Mouse (Mus musculus) ZHBTc4 (cell line): ENCODE data around the gene Tssc4.
A peak's percentile ranks its signal among the peaks of the same experiment; 100 is the strongest.

Experiments
- DNase-seq: peaks from one replicate; pipeline ENCODE4 v3.0.0-alpha.2; 2011; ENCODE audit warnings: low read depth, low spot score

The Tssc4 gene

DNA sequence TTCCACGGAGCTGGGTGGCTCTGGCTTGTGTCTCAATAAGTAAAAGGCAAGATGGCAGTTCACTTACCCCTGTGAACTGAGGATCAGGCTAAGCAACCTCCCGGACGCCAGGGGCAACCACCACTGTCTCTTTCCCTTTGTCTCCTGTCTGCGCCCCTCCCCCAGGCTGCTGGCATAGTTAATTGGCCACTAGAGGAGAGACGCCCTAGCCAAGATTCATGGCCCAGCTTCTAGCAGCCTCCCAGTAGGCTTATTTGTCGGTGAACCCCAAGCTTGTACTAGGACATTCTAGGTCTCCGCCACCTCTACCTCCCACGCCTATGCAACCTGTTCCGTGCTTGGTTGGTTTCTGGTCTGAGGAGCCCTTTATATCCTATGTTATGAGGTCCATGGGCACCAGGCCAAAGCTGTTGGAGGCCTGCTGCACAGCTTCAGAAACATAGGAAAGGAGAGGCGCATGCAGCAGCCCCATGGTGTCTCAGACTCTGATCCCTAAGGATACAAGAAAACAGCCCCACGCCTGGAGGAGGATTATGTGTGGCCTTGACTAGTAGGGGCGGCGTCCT lies 650 bp upstream of the Tssc4 start:
- peak; percentile 80 for DNase-seq

DNA sequence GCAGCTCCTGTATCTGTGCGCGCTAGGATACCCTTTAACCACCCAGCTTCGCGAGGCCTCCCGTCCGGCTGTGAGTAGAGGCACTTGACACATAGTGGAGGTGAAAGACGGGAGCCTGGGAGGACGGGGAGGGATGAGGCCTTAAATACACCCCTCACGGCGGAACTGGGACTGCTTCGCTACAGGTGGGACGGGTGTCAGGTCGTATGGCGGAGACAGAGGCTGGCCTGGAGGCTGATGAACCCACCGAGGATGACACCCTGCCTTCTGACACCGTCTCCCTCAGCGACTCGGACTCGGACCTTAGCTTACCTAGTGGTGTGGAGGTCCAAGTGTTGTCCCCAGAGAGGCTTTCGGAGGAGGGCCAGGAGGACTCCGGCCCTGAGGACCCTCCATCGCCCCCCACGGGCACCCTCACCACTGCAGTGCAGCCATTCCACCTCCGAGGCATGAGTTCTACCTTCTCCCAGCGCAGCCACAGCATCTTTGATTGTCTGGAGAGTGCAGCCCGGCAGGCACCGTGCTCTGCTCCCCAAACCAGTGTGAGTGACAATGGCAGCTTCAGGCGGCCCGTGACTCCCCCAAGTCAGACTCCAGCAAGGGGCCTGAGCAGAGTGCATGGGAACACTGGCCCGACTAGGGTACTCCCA lies 827 bp downstream of the Tssc4 start:
- no peak for DNase-seq

DNA sequence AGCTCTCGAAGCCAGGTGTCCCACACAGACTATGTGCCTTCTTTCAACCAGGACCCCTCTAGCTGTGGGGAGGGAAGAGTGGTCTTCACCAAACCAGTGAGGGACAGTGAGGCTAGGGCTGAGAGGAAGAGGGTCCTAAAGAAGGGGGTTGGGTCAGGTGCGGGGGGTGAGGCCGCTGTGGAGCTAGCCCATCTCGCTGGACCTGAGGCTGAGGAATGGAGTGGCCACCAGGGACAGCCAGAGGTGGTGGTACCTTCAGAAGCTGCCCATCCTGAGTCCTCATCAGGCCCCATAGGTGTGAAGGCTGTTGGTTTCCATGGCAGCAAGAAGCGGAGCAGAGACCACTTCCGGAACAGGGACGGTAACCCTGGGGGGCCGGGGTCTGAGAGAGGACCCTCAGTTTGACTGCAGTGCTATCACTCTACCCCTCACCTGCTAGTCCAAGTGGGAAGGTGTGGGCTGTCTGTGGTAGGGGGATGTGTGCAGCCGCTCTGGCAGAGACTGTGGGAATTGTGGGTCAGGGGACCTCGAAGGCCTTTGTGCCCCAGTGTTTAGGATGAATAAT lies 1.5 kb downstream of the Tssc4 start:
- DNase-seq = no peak

DNA sequence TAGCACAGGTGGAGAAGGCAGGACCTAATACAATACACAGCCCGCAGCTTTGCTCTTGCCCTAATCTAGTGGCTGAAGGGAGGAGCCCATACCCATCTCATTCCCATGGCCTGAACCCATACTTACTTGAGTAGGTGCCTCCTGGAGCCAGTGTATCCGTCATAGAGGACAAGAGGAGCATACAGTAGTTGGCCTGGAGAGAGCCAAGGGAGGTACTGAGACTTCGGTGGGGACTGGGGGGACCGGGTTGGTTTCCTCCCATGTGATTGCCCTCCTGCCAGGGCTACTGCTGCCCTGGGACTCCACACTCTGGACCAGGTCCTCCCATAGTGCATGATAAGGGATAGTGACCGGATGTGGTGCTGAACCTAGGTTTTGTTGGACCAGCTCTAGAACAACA lies 3.6 kb downstream of the Tssc4 start:
- DNase-seq = no peak

DNA sequence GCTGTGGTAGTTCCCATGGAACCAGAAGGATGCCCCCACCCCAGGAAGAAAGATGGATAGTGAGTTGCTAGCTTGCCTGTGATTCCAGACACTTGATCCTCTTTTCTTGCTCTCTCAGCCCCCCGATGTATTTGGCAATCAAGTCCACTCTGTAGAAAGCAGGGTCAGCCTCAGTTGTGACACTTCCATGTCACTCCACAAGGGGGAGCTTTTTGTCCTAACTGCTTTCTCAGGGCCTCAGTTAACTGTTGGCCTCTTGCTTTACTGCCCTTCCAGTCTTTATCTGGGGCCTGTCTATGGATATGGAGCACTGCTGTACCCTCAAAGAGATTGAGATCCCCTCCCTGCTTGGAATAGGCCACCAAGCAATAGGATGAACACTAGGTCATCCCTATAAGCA lies 4.0 kb downstream of the Tssc4 start:
- peak; percentile 73 for DNase-seq

DNA sequence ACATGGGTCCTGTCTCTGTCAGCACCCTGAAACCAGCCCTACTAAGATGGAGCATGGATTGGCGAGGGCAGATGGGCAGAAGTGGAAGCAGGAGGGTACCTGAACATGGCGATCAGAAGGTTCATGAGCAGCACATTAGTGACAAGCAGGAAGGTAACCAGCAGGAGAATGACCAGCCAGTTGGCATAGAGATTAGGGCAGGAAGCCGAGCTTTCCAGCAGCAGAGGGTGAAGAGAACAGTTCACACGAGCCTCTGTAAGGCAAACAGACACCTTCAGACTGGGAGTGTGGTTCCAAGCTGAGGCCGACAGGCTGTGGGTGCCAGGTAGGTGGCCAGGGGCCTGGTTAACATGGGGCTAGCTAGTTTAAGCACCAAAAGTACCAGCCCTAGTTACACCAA lies 6.3 kb downstream of the Tssc4 start:
- DNase-seq = no peak

DNA sequence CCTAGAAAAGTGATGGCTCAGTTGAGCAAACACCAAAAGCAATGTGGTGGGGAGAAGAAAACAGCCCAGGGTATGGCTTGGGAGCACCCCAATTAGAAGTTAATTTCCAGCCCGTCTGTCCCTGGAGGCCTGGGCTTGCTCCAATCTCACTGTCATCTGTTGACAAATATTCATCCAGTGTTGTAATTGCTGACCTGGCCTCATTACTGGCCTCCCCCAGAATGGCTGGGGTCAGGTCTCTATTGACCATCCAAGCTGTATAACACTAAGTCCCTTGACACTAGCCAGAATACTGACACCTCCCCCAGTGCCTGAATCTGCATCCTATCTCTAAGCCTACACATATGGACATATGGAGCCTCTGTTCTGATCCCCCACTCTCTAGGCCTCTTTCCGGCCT lies 8.3 kb downstream of the Tssc4 start:
- no peak for DNase-seq

DNA sequence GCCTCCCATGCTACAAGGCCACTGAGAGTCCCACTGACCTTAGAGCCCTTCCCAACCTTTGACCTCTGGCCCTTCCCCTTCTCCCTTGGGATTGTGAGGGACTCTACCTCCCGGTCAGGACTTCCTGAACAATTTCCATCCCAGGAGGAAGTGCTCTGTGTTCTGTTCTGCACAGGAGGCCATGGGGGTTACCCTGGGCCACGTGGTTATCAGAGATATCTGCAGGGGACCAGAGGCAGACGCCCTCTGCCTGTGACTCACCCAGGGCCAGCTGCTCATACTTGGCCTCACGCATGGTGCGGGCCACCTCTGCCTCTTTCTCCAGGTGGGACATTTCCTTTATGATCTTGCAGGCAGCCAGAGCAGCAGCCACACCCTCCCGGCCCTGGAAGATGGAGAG lies 13.0 kb downstream of the Tssc4 start:
- no peak for DNase-seq

DNA sequence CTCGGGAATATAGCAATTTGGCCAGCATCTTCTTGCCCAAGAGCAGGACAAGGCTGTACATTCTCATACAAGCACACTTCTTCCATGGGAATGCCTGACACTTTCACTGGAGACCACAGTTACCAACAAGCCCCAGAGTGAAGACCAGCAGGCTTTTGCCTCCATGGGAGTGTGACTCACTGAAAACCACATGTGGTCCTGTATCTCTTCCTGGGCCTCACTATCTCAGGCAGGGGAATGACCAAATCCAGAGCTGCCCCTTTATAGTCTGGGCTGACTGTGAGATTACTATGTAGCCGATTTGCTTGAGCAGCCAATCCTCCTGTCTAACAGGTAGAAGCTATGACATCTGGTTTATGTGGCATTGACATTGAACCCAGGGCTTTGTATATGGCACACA lies 14.7 kb downstream of the Tssc4 start:
- DNase-seq = no peak

DNA sequence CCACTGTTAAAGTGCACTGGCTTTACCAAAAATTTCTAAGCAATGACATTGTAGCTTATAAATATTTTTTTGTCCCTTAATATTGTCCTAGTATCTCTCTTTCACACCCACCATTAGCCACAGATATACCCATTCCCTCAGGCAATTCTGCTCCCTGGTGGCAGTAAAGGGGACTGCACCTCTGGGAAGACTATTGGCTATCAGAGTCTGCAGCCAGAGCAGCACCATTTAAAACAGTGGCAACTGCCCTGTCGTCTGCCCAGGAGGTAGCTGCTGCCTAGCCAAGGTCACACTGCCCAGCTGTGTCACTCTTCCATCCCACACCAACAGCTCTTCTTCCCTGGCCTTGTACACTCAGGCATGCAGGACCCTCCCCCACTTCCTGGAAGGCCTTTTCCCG lies 17.3 kb downstream of the Tssc4 start:
- DNase-seq = peak; percentile 72

DNA sequence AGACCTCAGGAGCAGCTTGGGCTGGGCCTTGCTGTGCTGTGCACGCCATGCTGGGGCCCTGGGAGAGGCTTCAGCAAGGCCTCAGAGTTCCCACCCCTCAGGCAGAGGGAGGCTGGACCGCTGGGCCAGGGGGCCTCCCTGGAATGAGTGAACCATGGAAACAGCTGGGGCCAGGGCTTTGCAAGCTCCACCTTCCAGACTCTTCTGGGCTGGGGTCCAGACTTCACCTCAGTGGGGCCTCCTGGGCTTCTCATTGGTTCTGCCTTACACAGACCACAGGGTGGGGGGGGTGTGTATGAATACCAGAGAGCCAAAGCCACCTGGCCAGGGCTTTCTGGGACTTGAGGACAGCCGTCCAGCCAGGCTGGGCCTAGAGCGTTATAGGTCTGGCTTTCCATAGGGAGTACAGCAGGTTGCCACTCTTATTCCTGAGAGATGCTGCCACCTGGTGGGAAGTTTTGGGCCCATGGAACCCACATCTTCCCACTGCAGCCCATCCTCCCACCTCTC lies 18.1 kb downstream of the Tssc4 start:
- peak; percentile 76 for DNase-seq

DNA sequence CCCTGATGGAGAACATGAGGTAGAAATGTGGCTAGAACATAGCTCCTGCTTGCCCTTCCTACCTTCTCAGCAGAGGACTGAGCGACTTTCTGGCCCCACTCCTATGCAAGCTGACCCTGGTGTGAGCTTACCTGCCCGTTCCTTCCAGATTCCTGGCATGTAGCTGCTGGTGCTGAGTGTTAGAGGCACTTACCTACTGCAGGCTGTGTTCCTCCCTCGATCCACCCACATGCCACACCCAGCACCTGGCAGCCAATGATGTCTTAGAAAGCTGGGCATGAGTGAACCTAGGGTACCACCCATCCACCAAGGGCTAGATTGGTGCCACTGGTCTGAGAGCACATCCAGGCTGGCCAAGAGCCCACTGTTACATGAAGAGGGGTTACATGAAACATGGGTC lies 24.8 kb downstream of the Tssc4 start:
- no peak for DNase-seq

DNA sequence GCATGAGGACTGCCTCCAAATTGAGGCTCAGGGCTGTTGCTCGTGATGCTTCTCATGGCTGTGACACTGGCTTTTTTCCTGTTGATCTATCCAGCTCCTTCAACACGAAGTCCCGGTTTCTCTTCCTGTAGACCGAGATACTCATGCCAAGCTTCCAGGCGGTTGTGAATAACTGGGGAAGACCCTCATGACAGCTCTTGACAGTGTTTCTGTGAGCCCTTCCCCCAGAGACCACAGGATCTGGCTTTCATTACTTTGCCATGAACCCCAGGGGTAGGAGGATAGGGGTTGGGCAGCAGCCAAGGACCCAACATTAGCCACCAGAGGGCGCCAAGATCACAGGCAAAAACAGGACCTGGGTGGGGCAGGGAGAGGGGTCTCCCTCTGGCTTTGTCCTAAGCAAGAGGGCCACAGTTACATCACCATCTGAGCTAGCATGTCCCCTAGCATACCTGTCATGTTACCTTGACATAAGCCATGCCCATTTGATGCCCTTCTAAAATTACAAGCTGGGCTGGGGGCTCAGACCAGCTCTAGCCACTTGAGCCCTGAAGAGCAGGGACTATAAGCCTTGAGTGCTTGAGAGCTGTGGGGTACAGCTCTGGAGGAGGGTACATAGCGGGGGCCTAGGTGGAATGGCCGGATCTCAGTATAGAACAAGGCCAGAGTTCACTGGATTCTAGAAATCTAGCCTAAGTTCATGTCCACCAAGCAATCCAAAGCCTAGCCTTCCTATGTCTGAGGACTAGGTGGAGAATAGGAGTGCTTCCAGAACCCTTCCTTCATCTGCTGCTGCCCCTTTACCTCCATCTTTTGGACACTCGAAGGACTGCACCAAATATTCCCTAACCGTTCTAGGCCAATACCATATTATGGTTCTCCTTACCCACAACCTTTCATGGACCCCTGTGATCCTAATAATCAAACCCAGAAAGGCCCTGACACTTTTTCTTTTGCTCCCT lies 25.8 kb downstream of the Tssc4 start, which contains the start of gene Trpm5:
Gene Trpm5, minus strand, starts transcription at position 51 of the 962 bp plus-strand sequence.
- peak; percentile 63 for DNase-seq

DNA sequence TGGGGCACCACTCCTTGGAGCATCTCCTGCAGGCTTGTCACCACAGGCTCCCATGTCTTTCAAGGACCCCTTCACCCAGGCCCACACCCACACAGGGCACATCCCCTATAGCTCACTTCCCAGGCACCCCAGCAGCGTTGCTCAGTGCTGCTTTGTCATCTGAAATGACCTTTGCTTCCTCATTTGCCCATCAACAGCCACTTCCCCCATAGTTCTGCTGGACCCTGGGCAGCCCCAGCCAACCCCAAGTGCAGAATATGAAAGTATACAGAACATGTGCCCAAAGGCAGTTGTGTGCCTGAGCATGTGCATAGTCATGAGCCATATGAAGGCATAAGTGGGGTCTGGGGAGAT lies 26.5 kb downstream of the Tssc4 start:
- DNase-seq = no peak

DNA sequence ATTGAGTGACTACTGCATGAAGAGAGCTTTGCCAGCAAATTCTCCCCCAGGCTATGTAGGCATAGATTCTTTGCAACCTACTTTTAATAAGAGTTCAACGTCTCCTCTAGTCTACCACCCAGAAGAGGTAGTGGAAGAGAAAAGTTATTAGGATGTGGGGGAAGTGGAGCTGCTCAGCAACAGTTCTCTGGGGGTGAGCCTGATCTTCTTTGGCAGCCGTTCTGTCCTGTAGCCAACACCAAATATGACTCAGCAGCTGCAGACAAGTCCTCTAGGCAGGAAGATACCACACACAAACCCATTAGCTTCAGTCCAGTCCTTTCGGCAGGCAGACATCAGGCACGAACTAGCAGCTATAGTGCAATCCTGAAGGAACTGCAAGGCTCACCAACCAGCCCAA lies 31.7 kb downstream of the Tssc4 start:
- DNase-seq = no peak

DNA sequence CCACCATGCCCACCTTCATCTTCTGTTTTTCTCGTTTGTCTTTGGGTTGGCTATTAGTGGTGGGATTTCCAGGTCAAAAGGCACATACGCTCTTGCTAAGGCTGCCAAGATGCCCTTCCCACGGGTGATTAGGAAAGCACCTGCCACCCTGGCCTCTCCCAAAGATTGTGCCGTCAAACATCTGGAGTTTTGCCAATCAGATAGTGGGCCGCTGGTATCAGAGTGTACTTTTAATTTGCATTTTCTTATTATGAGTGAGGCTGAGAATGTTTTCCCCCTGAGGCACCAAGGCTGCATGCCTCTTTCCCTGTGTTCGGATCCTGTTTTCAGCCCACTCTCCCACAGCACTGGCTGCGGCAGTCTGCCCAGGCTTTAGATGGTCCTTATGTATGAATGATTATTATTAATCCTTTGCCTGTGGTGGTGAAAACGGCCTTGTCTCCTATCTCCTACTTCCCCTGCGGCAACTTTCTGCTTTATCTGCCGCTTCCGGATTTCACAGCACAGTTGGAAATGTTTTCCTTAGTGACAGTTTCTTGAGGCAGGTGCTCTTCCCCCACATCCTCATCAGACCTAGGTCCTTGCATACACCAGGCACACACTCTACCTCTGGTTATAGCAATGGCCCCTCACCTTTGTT lies 36.3 kb downstream of the Tssc4 start:
- no peak for DNase-seq

DNA sequence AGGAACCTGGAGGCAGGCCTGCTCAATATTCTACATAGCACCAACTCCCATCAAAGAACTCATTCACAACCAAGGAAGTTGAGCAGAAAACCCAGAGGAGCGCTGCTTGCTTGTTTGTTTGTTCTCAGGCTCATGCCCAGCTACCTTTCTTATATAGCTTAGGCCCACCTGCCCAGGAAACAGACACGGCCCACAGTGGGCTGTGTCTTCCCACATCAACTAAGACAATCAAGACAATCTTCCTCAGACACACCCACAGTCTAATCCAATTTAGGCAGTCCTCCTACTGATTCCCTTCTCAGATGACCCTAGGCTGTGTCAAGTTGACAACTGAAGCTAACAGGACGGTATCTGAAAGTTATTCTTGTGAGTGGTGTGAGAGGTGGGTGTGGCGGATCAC lies 37.0 kb downstream of the Tssc4 start, which contains the start of gene Kcnq1:
Gene Kcnq1, plus strand, starts transcription at position 301 of the 400 bp plus-strand sequence.
- DNase-seq = no peak

DNA sequence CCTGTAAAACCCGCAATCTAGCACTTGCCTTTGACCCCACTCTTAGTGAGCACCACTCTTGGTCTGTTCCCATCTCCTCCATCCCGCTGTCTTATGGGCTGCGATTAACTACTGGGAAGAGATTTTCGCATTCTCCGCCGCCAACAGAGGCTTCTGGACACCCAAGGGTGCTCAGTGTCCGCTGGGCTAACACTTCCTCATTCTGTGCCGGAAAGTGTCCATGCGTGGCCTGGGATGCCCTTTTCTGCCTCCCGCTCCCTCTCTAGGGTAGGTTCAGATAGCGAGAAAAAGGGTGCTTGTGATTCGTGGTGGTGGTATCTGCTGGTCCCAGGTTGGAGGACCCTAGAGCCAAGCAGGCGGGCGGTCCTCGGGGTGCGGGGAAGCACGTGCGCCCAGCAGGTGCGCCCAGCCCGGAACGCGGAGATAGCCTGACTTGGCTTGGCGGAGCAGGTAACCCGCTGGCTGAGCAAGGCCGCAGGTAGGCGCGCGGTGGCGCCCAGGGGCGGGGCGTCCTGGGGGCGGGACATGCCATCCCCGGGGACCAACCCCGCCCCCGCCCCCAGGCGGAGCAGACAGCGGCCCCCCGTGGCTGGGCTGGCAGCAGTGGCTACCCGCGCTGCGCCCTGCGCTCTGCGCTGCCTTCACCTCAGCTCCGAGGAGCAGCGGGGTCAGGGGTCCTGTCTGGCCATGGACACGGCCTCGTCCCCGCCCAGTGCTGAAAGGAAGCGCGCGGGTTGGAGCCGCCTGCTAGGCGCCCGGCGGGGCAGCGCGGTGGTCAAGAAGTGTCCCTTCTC lies 37.8 kb downstream of the Tssc4 start:
- peak; percentile 74 for DNase-seq

DNA sequence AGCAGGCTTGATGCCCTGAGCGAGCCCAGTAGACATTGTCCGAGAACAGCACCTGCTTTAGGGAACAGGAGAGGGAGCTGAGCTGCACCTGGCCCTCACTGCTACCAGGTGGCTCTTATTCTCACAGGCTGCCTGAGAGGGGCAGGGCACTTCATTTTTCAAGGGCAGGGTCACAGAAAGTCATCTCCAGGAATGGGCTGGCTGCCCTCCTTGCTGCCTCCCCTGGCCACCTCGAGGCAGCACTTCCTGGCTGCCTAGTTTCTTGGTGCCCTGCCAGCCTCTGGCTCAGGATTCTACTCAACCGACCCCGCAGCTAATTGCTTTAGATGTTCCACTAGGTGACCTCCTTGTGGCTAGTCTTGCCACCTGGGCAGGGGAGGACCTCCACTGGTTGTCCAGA lies 39.2 kb downstream of the Tssc4 start:
- no peak for DNase-seq

DNA sequence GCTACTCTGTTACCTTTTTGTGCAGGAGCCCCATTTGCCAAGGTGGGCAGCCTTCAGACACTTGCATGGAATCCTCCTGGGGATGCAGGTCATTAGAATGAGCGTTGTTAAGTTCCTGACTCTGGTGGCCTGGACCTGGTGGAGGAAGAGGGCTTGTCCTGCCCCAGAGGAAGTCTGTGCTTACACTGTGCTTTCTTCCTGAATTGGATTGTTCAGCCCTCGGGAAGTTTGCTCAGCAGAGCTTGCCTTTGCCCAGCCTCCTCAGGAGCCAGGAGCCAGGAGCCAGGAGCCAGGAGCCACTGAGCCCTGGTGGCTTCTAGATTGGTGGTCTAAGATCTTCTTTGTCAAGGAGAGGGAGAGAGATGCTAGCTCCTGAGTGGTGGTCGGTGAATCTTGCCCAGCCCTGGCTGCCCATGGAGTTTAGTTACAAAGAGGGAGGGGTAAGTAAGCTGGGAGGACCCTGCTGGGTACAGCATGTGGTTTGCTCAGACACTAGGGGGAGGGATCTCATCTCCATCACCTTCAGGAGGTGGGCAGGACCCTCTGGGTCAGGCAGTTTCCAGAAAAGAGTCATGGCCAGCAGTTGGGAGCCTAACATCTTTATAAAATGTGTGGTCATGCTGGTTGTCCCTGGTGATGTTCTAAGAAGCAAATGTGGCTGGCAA lies 40.1 kb downstream of the Tssc4 start:
- no peak for DNase-seq
